Mouse (Mus musculus): ENCODE measurements around the gene Ell. TPM values are rescaled to one million over a fixed set of nuclear protein-coding genes. Genes with fewer than 3 reads are reported as not detected.

Gene Ell
- polyA plus RNA-seq, 1 experiment from 2014 or later = 15.4 TPM

- H3K27ac ChIP-seq (ENCODE audit: low read depth, low read length) = peak overlapping the region; percentile 92
- no peak overlapping the region for H3K4me3 ChIP-seq (ENCODE audit: low read depth, low read length)
- peaks cover 10% of the 10 kb centered on the region; the same call in 1 of the 2 replicates for H3K27me3 ChIP-seq (ENCODE audit: control insufficient read depth, insufficient read depth, low read length)
- no peaks in the 10 kb centered on the region for H3K9me3 ChIP-seq (ENCODE audit: control insufficient read depth, low read length)
- no peak for DNase-seq (ENCODE audit: low spot score)
- H3K4me1 ChIP-seq (replicated peaks; ENCODE audit: control insufficient read depth, insufficient read depth, low read length) = peaks cover 36% of the 10 kb centered on the region
- 79% methylated on average over 12 of the region's 12 CpGs for WGBS
- no peak overlapping the region for H3K9ac ChIP-seq (ENCODE audit: low read depth, low read length)
- no peak overlapping the region for H3K4me2 ChIP-seq (replicated peaks; ENCODE audit: low read depth, low read length)
- H3K36me3 ChIP-seq (ENCODE audit: control insufficient read depth, insufficient read depth, low read length) = 0 out of 2 replicates have a peak, but pooled peaks cover 2% of the 10 kb centered on the region
- ATAC-seq (ENCODE audit: low FRiP score) = no peak
These were observed 60.4 kb downstream of the Ell start for GRCm38 (mm10) chr8:70599507-70600290.

- peak overlapping the region; percentile 92 for H3K27ac ChIP-seq (ENCODE audit: low read depth, low read length)
- H3K4me1 ChIP-seq (replicated peaks; ENCODE audit: control insufficient read depth, insufficient read depth, low read length) = peaks cover 32% of the 10 kb centered on the region
- DNase-seq (ENCODE audit: low spot score) (peak; percentile 68), ATAC-seq (ENCODE audit: low FRiP score) (peak; percentile 34; the same call in 1 of the 2 replicates)
- H3K4me3 ChIP-seq (ENCODE audit: low read depth, low read length) = peak overlapping the region; percentile 10
- H3K9me3 ChIP-seq (ENCODE audit: control insufficient read depth, low read length) = no peaks in the 10 kb centered on the region
- peaks cover 10% of the 10 kb centered on the region; the same call in 1 of the 2 replicates for H3K27me3 ChIP-seq (ENCODE audit: control insufficient read depth, insufficient read depth, low read length)
- 0 out of 2 replicates have a peak, but pooled peaks cover 2% of the 10 kb centered on the region for H3K36me3 ChIP-seq (ENCODE audit: control insufficient read depth, insufficient read depth, low read length)
- peak overlapping the region; percentile 43; the same call in 1 of the 2 replicates for H3K9ac ChIP-seq (ENCODE audit: low read depth, low read length)
- peak overlapping the region; percentile 53 for H3K4me2 ChIP-seq (replicated peaks; ENCODE audit: low read depth, low read length)
- 15% methylated on average over 10 of the region's 10 CpGs for WGBS
These were observed 61.4 kb downstream of the Ell start for GRCm38 (mm10) chr8:70600473-70601270.

GRCm38 (mm10) chr8:70601271-70601649, 62.0 kb downstream of the Ell start:
- peak; percentile 97 for DNase-seq (ENCODE audit: low spot score)
- H3K4me2 ChIP-seq (replicated peaks; ENCODE audit: low read depth, low read length) = peak overlapping the region; percentile 53
- H3K4me1 ChIP-seq (replicated peaks; ENCODE audit: control insufficient read depth, insufficient read depth, low read length) = peaks cover 34% of the 10 kb centered on the region
- peak overlapping the region; percentile 92 for H3K27ac ChIP-seq (ENCODE audit: low read depth, low read length)
- H3K9me3 ChIP-seq (ENCODE audit: control insufficient read depth, low read length) = no peaks in the 10 kb centered on the region
- H3K27me3 ChIP-seq (ENCODE audit: control insufficient read depth, insufficient read depth, low read length) = peaks cover 8% of the 10 kb centered on the region; the same call in 1 of the 2 replicates
- H3K9ac ChIP-seq (ENCODE audit: low read depth, low read length) = no peak overlapping the region; the same call in 1 of the 2 replicates
- WGBS = under 1% methylated on average over 24 of the region's 26 CpGs
- H3K4me3 ChIP-seq (ENCODE audit: low read depth, low read length) = peak overlapping the region; percentile 10
- ATAC-seq (ENCODE audit: low FRiP score) = peak; percentile 71
- 0 out of 2 replicates have a peak, but pooled peaks cover 2% of the 10 kb centered on the region for H3K36me3 ChIP-seq (ENCODE audit: control insufficient read depth, insufficient read depth, low read length)

- H3K27ac ChIP-seq (ENCODE audit: low read depth, low read length) = no peak overlapping the region
- WGBS = 93% methylated on average over 13 of the region's 13 CpGs
- no peak for ATAC-seq (ENCODE audit: low FRiP score)
These were observed 63.0 kb downstream of the Ell start for GRCm38 (mm10) chr8:70602139-70602811.

GRCm38 (mm10) chr8:70604558-70604957, 65.3 kb downstream of the Ell start:
- Histone ChIP-seq H3K4me3 (ENCODE audit: low read depth, low read length) (no peak overlapping the region), H3K4me1 (replicated peaks; ENCODE audit: control insufficient read depth, insufficient read depth, low read length) (peaks cover 28% of the 10 kb centered on the region), H3K27me3 (ENCODE audit: control insufficient read depth, insufficient read depth, low read length) (no peaks in the 10 kb centered on the region), H3K4me2 (replicated peaks; ENCODE audit: low read depth, low read length) (0 out of 2 replicates have a peak overlapping the region, but pooled peaks have one; percentile 5), H3K36me3 (ENCODE audit: control insufficient read depth, insufficient read depth, low read length) (no peaks in the 10 kb centered on the region), H3K9me3 (ENCODE audit: control insufficient read depth, low read length) (no peaks in the 10 kb centered on the region), H3K9ac (ENCODE audit: low read depth, low read length) (no peak overlapping the region), H3K27ac (ENCODE audit: low read depth, low read length) (0 out of 2 replicates have a peak overlapping the region, but pooled peaks have one; percentile 17)
- WGBS = 88% methylated on average over 7 of the region's 7 CpGs
- no peak for DNase-seq (ENCODE audit: low spot score)
- ATAC-seq (ENCODE audit: low FRiP score) = no peak

More at GRCm38 (mm10) chr8:70602139-70602811, 63.0 kb downstream of the Ell start:
- Histone ChIP-seq H3K9ac (ENCODE audit: low read depth, low read length) (no peak overlapping the region), H3K4me1 (replicated peaks; ENCODE audit: control insufficient read depth, insufficient read depth, low read length) (peaks cover 38% of the 10 kb centered on the region), H3K4me3 (ENCODE audit: low read depth, low read length) (no peak overlapping the region), H3K4me2 (replicated peaks; ENCODE audit: low read depth, low read length) (no peak overlapping the region), H3K9me3 (ENCODE audit: control insufficient read depth, low read length) (no peaks in the 10 kb centered on the region), H3K36me3 (ENCODE audit: control insufficient read depth, insufficient read depth, low read length) (no peaks in the 10 kb centered on the region), H3K27me3 (ENCODE audit: control insufficient read depth, insufficient read depth, low read length) (0 out of 2 replicates have a peak, but pooled peaks cover 3% of the 10 kb centered on the region)
- DNase-seq (ENCODE audit: low spot score) = no peak

- H3K4me3 ChIP-seq (ENCODE audit: low read depth, low read length) = no peak overlapping the region
- H3K4me2 ChIP-seq (replicated peaks; ENCODE audit: low read depth, low read length) = no peak overlapping the region; the same call in 1 of the 2 replicates
- DNase-seq (ENCODE audit: low spot score) (no peak), ATAC-seq (ENCODE audit: low FRiP score) (no peak)
- no peaks in the 10 kb centered on the region for H3K9me3 ChIP-seq (ENCODE audit: control insufficient read depth, low read length)
- H3K9ac ChIP-seq (ENCODE audit: low read depth, low read length) = no peak overlapping the region
- peaks cover 24% of the 10 kb centered on the region for H3K4me1 ChIP-seq (replicated peaks; ENCODE audit: control insufficient read depth, insufficient read depth, low read length)
- 85% methylated on average over 9 of the region's 9 CpGs for WGBS
- H3K27ac ChIP-seq (ENCODE audit: low read depth, low read length) = no peak overlapping the region
- H3K36me3 ChIP-seq (ENCODE audit: control insufficient read depth, insufficient read depth, low read length) = no peaks in the 10 kb centered on the region
- no peaks in the 10 kb centered on the region for H3K27me3 ChIP-seq (ENCODE audit: control insufficient read depth, insufficient read depth, low read length)
These were observed 66.9 kb downstream of the Ell start for GRCm38 (mm10) chr8:70605871-70606779.

- H3K4me2 ChIP-seq (replicated peaks; ENCODE audit: low read depth, low read length) = peak overlapping the region; percentile 91
- DNase-seq (ENCODE audit: low spot score) = no peak
- H3K9ac ChIP-seq (ENCODE audit: low read depth, low read length) = peak overlapping the region; percentile 87
- no peaks in the 10 kb centered on the region for H3K9me3 ChIP-seq (ENCODE audit: control insufficient read depth, low read length)
- peak overlapping the region; percentile 98; the same call in 1 of the 2 replicates for H3K27ac ChIP-seq (ENCODE audit: low read depth, low read length)
- peak overlapping the region; percentile 82 for H3K4me3 ChIP-seq (ENCODE audit: low read depth, low read length)
- H3K27me3 ChIP-seq (ENCODE audit: control insufficient read depth, insufficient read depth, low read length) = no peaks in the 10 kb centered on the region
- no peak for ATAC-seq (ENCODE audit: low FRiP score)
- 65% methylated on average over 18 of the region's 18 CpGs for WGBS
- H3K4me1 ChIP-seq (replicated peaks; ENCODE audit: control insufficient read depth, insufficient read depth, low read length) = peaks cover 25% of the 10 kb centered on the region
- no peaks in the 10 kb centered on the region for H3K36me3 ChIP-seq (ENCODE audit: control insufficient read depth, insufficient read depth, low read length)
These were observed 67.7 kb downstream of the Ell start for GRCm38 (mm10) chr8:70606780-70607602.

All from hindbrain, embryonic 11.5 days (tissue).